Comparison of ENCODE assay signal across 17 mouse cellular contexts in the genomic region with DNA sequence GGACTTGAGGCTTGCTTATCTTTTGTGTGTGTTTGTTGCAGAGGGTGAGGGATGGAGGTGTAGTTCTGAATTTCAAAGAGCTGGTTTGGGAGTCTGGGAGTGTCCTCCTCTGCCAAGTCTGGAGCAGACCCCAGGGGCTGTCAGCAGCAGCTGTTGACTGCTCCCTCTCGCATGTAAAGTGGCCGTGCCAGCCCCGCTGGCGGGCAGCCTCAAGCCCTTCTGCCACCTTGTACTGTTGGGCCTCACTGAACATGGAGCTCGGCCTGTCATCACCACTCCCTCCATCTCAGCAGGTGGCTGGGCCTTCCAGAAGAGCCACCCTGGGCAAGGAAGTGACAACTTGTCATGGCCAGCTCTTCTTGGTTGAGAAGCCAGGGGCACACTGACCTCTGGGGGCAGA.
DNase-seq lines count a peak whose midpoint lies in the region; ATAC-seq lines count a peak whose summit lies in the region.
"Had no signal": no experiment of that assay in that cellular context is flagged by ENCODE, and none has a peak within 500 bp of the region (broad histone marks: within the 10 kb centered on the region; RNA-seq: fewer than 3 reads in every experiment).

No protein-coding gene starts in this region.

- no peaks in the 10 kb centered on the region for H3K36me3 ChIP-seq in hindbrain, embryonic 12.5 days
- H3K36me3 ChIP-seq in midbrain, embryonic 15.5 days (replicated peaks): no peaks in the 10 kb centered on the region

- no peak overlapping the region for H3K4me3 ChIP-seq in hindbrain, embryonic 12.5 days
- H3K4me3 ChIP-seq in midbrain, embryonic 15.5 days: no peak overlapping the region
- H3K4me3 ChIP-seq: erythroblast, embryonic 14.5 days; neural tube, embryonic 13.5 days had no signal

- H3K9ac ChIP-seq in hindbrain, embryonic 12.5 days: no peak overlapping the region
- no peak overlapping the region for H3K9ac ChIP-seq in midbrain, embryonic 15.5 days
- H3K9ac ChIP-seq: lung, embryonic 14.5 days; neural tube, embryonic 13.5 days had no signal

- peak; percentile 22 for DNase-seq in gastrocnemius, postnatal 14 days
- no peak for DNase-seq in gastrocnemius, postnatal 4 days (ENCODE audit: low spot score in 2 of 2)
- DNase-seq in left cerebral cortex, postnatal 4 days: peak; percentile 99
- DNase-seq in left cerebral cortex, adult 11 months (ENCODE audit: low spot score): no peak
- DNase-seq in urinary bladder, postnatal 36 days (ENCODE audit: low spot score in 2 of 2): no peak
- DNase-seq: adrenal gland, adult 2 months; embryo, embryonic 11 days; gastrocnemius, postnatal 36 days; kidney, postnatal 4 days; lung, embryonic 14.5 days; thymus, postnatal 4 days had no signal

- H3K4me1 ChIP-seq in hindbrain, embryonic 12.5 days: peaks cover 23% of the 10 kb centered on the region
- peaks cover 32% of the 10 kb centered on the region; the same call in 1 of the 2 replicates for H3K4me1 ChIP-seq in midbrain, embryonic 15.5 days

- intact Hi-C loops in gastrocnemius, postnatal 14 days (cut with DNase I; ENCODE audit: low total_unique reads): no loop called here
- intact Hi-C loops in left cerebral cortex, postnatal 4 days (cut with DNase I): no loop called here

- H3K27me3 ChIP-seq in hindbrain, embryonic 12.5 days: no peaks in the 10 kb centered on the region
- H3K27me3 ChIP-seq in midbrain, embryonic 15.5 days (replicated peaks): no peaks in the 10 kb centered on the region
- H3K27me3 ChIP-seq: neural tube, embryonic 13.5 days had no signal

- 26% methylated on average over 5 of the region's 5 CpGs for WGBS in hindbrain, embryonic 12.5 days
- 30% methylated on average over 5 of the region's 5 CpGs for WGBS in midbrain, embryonic 15.5 days

- H3K27ac ChIP-seq in hindbrain, embryonic 12.5 days: no peak overlapping the region
- H3K27ac ChIP-seq in midbrain, embryonic 15.5 days: peak overlapping the region; percentile 18
- H3K27ac ChIP-seq: neural tube, embryonic 13.5 days had no signal

- ATAC-seq in hindbrain, embryonic 12.5 days (ENCODE audit: low FRiP score): peak; percentile 71; the same call in 1 of the 2 replicates
- peak; percentile 68; the same call in 1 of the 2 replicates for ATAC-seq in midbrain, embryonic 15.5 days (replicated peaks)
- ATAC-seq: CD4-positive, CD25-positive, alpha-beta regulatory T cell, adult 4 months; intestine, embryonic 16.5 days had no signal

- H3K4me2 ChIP-seq in hindbrain, embryonic 12.5 days (replicated peaks): no peak overlapping the region
- no peak overlapping the region for H3K4me2 ChIP-seq in midbrain, embryonic 15.5 days
- H3K4me2 ChIP-seq: lung, embryonic 14.5 days; neural tube, embryonic 13.5 days had no signal

- H3K9me3 ChIP-seq in hindbrain, embryonic 12.5 days (replicated peaks): no peaks in the 10 kb centered on the region
- H3K9me3 ChIP-seq in midbrain, embryonic 15.5 days: no peaks in the 10 kb centered on the region
- H3K9me3 ChIP-seq: neural tube, embryonic 13.5 days had no signal

Comparison
In these comparisons a context has a peak if more than half of its experiments do, and no peak if none do; other contexts are left out.
1. DNase-seq: peak in gastrocnemius, postnatal 14 days (single experiment) and left cerebral cortex, postnatal 4 days (single experiment); none in gastrocnemius, postnatal 4 days (0 of 2), left cerebral cortex, adult 11 months (single experiment) and urinary bladder, postnatal 36 days (0 of 2).